Mouse (Mus musculus): ENCODE measurements at regions not wholly inside any gene's neighbourhood (a gene's known extent, or its start where the extent isn't known, plus 50 kb on each side); places are given as distances from the start of the nearest gene placed in this dataset.

- TF ChIP-seq CTCF (IDR thresholded peaks at IDR 0.05; ENCODE audit: borderline replicate concordance, insufficient read depth, low read depth, low read length), result no peak
- TF ChIP-seq POLR2A (IDR thresholded peaks at IDR 0.05; ENCODE audit: borderline replicate concordance, insufficient read depth, low read length), result no peak
These were observed 169.9 kb upstream of the Paip1 start for GRCm38 (mm10) chr13:119258515-119258914.
